Mouse (Mus musculus) heart, embryonic 11.5 days (tissue): ENCODE results near the gene Zfp872. TPM values are rescaled to one million over a fixed set of nuclear protein-coding genes. Genes with fewer than 3 reads are reported as not detected.

Experiments
- ATAC-seq: fragments of 200-750 bp; cut with Nextera tagmentation; replicated peaks from 2 replicates; pipeline ENCODE4 v1.8.0; 2017; ENCODE audit warnings: moderate library complexity; ENCODE audit not compliant: insufficient number of reproducible peaks, low FRiP score, low TSS enrichment
- H3K27ac ChIP-seq: fragments of 300-500 bp; sonication (generic); 2 replicates; pipeline ENCODE4 v1.5.1; 2014; ENCODE audit warnings: mild to moderate bottlenecking, low read depth, low read length
- H3K27me3 ChIP-seq: fragments of 300-500 bp; sonication (generic); 2 replicates; pipeline ENCODE4 v1.6.1; 2014; ENCODE audit warnings: mild to moderate bottlenecking, low read length, mixed read lengths; ENCODE audit not compliant: control insufficient read depth, insufficient read depth
- H3K36me3 ChIP-seq: fragments of 300-500 bp; sonication (generic); 2 replicates; pipeline ENCODE4 v1.6.1; 2014; ENCODE audit warnings: mild to moderate bottlenecking, low read length, moderate library complexity, mixed read lengths; ENCODE audit not compliant: control insufficient read depth, insufficient read depth
- H3K4me1 ChIP-seq: fragments of 300-500 bp; sonication (generic); 2 replicates; pipeline ENCODE4 v1.6.1; 2014; ENCODE audit warnings: low read length; ENCODE audit not compliant: control insufficient read depth, insufficient read depth
- H3K4me2 ChIP-seq: fragments of 300-500 bp; sonication (generic); 2 replicates; pipeline ENCODE4 v1.6.1; 2014; ENCODE audit warnings: mild to moderate bottlenecking, moderate library complexity
- H3K4me3 ChIP-seq: fragments of 300-500 bp; sonication (generic); 2 replicates; pipeline ENCODE4 v1.5.1; 2014; ENCODE audit warnings: low read depth, low read length
- H3K9ac ChIP-seq: fragments of 300-500 bp; sonication (generic); 2 replicates; pipeline ENCODE4 v1.6.1; 2014; ENCODE audit warnings: mild to moderate bottlenecking, low read depth, low read length, moderate library complexity
- H3K9me3 ChIP-seq: fragments of 300-500 bp; sonication (generic); replicated peaks from 2 replicates; pipeline ENCODE4 v1.6.1; 2016; ENCODE audit warnings: low read length; ENCODE audit not compliant: control insufficient read depth
- WGBS: fragments of 180-500 bp; shearing (Covaris S2); extraction: QIAGEN DNeasy Blood & Tissue Kit; methylation state at CpG from one replicate; pipeline ENCODE4 v1.1.7; 2014; ENCODE audit not compliant: insufficient replicate concordance; 5-methylcytosine and 5-hydroxymethylcytosine counted together
- polyA plus RNA-seq: library from polyadenylated mRNA; unstranded; fragments of >200 nt; fragmentation: Nextera tagmentation; extraction: Ambion mirVana; gene quantifications from 2 replicates; pipeline ENCODE4 v1.2.1, GENCODE M21; 2014

Zfp872 gene
- polyA plus RNA-seq, 1 experiment from 2014 or later, result 0.04 TPM

DNA sequence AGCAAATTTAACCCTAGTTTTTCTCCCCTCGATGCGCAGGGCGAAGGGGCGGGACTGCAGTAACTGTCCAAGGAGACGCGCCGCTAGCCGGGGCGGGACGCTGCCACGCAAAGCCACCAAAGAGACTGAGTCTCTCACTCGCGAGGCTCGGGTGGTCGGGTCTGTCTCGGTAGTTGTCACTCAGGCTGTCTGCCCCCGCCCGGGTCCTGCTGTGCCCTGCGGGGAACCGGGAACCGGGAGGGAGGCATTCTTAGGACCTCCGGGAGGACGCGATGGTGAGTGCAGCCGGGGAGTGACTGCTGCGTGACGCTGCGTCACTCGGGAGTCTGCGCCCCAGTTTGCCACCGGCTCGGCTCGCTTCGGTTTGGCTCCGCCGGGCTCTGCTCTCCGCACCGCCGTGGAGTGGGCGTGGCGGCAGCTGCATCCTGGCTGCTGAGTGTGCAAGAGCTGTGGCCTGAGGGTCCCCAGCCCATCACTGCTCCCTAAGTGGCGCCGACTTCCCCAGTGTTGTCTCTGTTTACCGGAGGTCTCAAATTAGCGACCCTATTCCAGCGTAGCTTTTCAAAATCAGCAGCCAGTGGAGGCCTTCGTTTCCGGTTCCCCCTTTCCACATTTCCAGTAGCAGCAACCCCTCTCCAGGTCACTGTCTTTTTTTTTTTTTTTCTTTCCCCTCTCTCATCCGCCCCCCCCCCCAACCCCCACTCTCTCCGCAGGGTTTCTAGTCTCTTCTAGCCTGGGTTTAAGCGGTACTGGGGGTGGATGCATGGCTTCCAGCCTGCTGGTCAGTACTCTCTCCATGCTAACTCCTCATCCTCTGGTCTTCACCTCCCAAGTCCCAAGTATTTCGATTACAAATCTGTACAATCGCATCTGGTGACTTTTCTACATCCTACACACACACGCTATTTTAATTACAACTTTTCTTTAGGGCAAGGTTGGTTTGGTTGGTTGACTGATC, 22.9 kb upstream of the Zfp872 start:
- peaks cover 4% of the 10 kb centered on the region; the same call in 1 of the 2 replicates for H3K27me3 ChIP-seq
- H3K36me3 ChIP-seq, result no peaks in the 10 kb centered on the region
- peak overlapping the region; percentile 100 for H3K4me2 ChIP-seq
- H3K9ac ChIP-seq, result peak overlapping the region; percentile 72
- peaks cover 6% of the 10 kb centered on the region for H3K9me3 ChIP-seq
- no peaks in the 10 kb centered on the region; the same call in 1 of the 2 replicates for H3K4me1 ChIP-seq
- peak overlapping the region; percentile 69 for H3K4me3 ChIP-seq
- WGBS, result 2% methylated on average over 53 of the region's 54 CpGs
- peak; percentile 35; the same call in 1 of the 2 replicates for ATAC-seq
- no peak overlapping the region for H3K27ac ChIP-seq

DNA sequence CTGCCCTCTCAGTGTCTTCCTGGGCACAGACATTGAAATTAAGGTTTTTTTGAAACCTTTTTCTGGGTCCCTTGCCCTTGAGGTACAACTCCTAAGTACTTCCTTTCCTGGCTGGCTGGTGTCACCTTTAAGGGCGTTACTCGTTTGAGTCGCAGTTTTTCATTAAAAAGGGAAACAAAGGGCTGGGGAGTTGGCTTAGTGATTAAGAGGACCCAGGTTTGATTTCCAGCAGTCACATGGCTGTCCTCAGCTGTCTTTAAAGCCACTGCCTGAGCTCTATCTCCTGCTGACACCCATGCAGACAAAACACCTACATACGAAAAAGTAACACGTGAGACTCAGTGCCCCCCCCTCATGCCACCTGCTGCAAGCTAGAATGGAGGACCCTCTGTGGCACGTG, 21.9 kb upstream of the Zfp872 start:
- Histone ChIP-seq H3K36me3 (no peaks in the 10 kb centered on the region), H3K9ac (no peak overlapping the region), H3K4me2 (no peak overlapping the region), H3K4me3 (no peak overlapping the region), H3K27ac (no peak overlapping the region), H3K27me3 (peaks cover 4% of the 10 kb centered on the region; the same call in 1 of the 2 replicates), H3K4me1 (no peaks in the 10 kb centered on the region; the same call in 1 of the 2 replicates), H3K9me3 (peaks cover 6% of the 10 kb centered on the region)
- WGBS, result 48% methylated on average over 6 of the region's 6 CpGs
- no peak for ATAC-seq

DNA sequence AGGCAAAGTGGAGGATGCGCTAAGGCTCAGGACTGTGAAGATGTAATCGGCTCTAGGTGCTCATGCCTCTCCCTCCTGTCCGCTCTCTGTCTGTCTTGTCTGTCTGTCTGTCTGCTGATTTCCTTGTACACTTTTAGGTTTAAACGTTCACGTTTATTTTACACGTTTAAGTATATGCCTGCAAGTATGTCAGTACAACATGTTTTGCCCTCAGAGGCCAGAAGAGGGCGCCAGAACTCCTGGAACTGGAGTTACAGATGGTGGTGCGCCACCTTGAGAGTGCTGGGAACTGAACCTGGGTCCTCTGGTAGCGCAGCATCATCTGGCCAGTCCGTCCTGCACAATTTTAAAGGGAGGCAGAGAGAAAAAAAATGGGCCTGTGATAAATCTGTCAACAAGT, 21.2 kb upstream of the Zfp872 start:
- ATAC-seq, result no peak
- Histone ChIP-seq H3K27me3 (peaks cover 4% of the 10 kb centered on the region; the same call in 1 of the 2 replicates), H3K27ac (no peak overlapping the region), H3K4me1 (no peaks in the 10 kb centered on the region; the same call in 1 of the 2 replicates), H3K4me2 (no peak overlapping the region), H3K36me3 (no peaks in the 10 kb centered on the region), H3K4me3 (no peak overlapping the region), H3K9me3 (peaks cover 6% of the 10 kb centered on the region), H3K9ac (no peak overlapping the region)
- 82% methylated on average over 10 of the region's 10 CpGs for WGBS

DNA sequence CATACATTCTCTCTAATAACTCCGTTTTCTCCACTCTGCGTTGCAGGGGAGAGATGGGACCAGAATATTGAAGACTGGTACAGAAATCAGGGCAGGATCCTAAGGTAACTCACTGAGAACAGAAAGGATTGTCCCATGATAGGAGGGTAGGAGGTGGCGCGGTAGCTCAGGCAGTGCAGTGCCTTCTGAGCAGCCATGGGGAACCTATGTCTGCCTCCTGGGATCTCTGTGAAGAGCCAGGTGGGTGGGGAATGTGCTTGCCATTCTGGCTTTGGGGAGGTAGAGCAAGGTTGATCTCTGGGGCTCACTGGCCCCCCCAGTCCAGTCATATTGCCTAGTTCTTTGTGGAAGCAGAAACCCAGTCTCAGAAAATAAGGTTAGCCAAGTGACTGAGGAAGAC, 20.1 kb upstream of the Zfp872 start:
- H3K9me3 ChIP-seq, result peaks cover 6% of the 10 kb centered on the region
- no peak overlapping the region for H3K4me2 ChIP-seq
- H3K4me3 ChIP-seq, result no peak overlapping the region
- no peaks in the 10 kb centered on the region for H3K36me3 ChIP-seq
- WGBS, result 92% methylated on average over 4 of the region's 4 CpGs
- peaks cover 4% of the 10 kb centered on the region; the same call in 1 of the 2 replicates for H3K27me3 ChIP-seq
- H3K27ac ChIP-seq, result no peak overlapping the region
- ATAC-seq, result no peak
- no peaks in the 10 kb centered on the region; the same call in 1 of the 2 replicates for H3K4me1 ChIP-seq
- no peak overlapping the region for H3K9ac ChIP-seq

GRCm38 (mm10) chr9:22169327-22169726, 18.6 kb upstream of the Zfp872 start:
- H3K4me3 ChIP-seq, result no peak overlapping the region
- ATAC-seq, result no peak
- WGBS, result 90% methylated on average over 11 of the region's 11 CpGs
- no peaks in the 10 kb centered on the region for H3K36me3 ChIP-seq
- H3K4me2 ChIP-seq, result no peak overlapping the region
- no peak overlapping the region for H3K27ac ChIP-seq
- no peaks in the 10 kb centered on the region; the same call in 1 of the 2 replicates for H3K27me3 ChIP-seq
- H3K9me3 ChIP-seq, result peaks cover 6% of the 10 kb centered on the region
- H3K9ac ChIP-seq, result no peak overlapping the region
- no peaks in the 10 kb centered on the region; the same call in 1 of the 2 replicates for H3K4me1 ChIP-seq

- Histone ChIP-seq H3K9me3 (no peaks in the 10 kb centered on the region), H3K27me3 (no peaks in the 10 kb centered on the region), H3K4me2 (no peak overlapping the region), H3K4me1 (no peaks in the 10 kb centered on the region), H3K4me3 (no peak overlapping the region), H3K27ac (no peak overlapping the region), H3K9ac (no peak overlapping the region), H3K36me3 (no peaks in the 10 kb centered on the region)
- ATAC-seq, result no peak
- 79% methylated on average over 4 of the region's 4 CpGs for WGBS
Observed at GRCm38 (mm10) chr9:22172318-22172717, 15.6 kb upstream of the Zfp872 start.

DNA sequence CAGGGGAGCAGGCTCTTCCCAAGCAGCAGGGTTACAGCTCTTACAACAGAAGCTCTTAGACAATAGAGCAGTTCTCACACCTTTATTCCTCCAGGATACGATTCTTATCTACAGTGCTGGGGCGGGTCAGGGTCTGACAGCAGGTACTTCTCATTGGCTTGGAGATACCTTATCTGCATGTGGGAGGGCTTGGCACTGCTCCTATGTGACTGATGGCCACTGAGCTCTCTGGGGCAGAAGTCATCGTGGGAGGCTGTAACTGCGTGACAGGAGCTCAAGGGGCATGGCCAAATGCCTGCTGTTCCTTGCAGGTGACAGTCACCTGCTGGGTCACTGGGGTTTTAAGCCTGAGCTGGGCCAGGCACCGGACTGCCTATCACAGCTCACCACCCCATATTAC, 8.5 kb downstream of the Zfp872 start:
- H3K27ac ChIP-seq, result no peak overlapping the region
- H3K9ac ChIP-seq, result no peak overlapping the region
- H3K36me3 ChIP-seq, result no peaks in the 10 kb centered on the region
- H3K27me3 ChIP-seq, result no peaks in the 10 kb centered on the region
- WGBS, result 28% methylated on average over 5 of the region's 5 CpGs
- H3K4me2 ChIP-seq, result no peak overlapping the region
- peaks cover 24% of the 10 kb centered on the region for H3K9me3 ChIP-seq
- H3K4me1 ChIP-seq, result no peaks in the 10 kb centered on the region
- no peak for ATAC-seq
- H3K4me3 ChIP-seq, result no peak overlapping the region

GRCm38 (mm10) chr9:22213785-22214194, 25.9 kb downstream of the Zfp872 start:
- no peak overlapping the region for H3K4me2 ChIP-seq
- H3K36me3 ChIP-seq, result no peaks in the 10 kb centered on the region
- H3K9ac ChIP-seq, result no peak overlapping the region
- no peaks in the 10 kb centered on the region for H3K9me3 ChIP-seq
- no peaks in the 10 kb centered on the region for H3K4me1 ChIP-seq
- no peak for ATAC-seq
- H3K4me3 ChIP-seq, result no peak overlapping the region
- no peaks in the 10 kb centered on the region for H3K27me3 ChIP-seq
- no peak overlapping the region for H3K27ac ChIP-seq
- WGBS, result 52% methylated on average over 2 of the region's 2 CpGs
